Mouse (Mus musculus): ENCODE results near the gene Eci1.
"Not testable (repeated sequence)": the region's sequence is repeated elsewhere in the genome, so short reads cannot be mapped to it uniquely, and the experiment has no call there.

Eci1 gene

GRCm38 (mm10) chr17:24426471-24427169 lies at the start of gene Eci1:
Eci1 (plus strand) TSS chr17:24426641.
- DNase-seq (ENCODE audit: low read depth, low spot score) = peak; percentile 95

GRCm38 (mm10) chr17:24378496-24378895 lies 47.9 kb upstream of the Eci1 start:
- DNase-seq (ENCODE audit: low read depth, low spot score) = no peak

GRCm38 (mm10) chr17:24383789-24384188 lies 42.7 kb upstream of the Eci1 start:
- DNase-seq (ENCODE audit: low read depth, low spot score) = no peak

GRCm38 (mm10) chr17:24388711-24389110 lies 37.7 kb upstream of the Eci1 start:
- no peak for DNase-seq (ENCODE audit: low read depth, low spot score)

DNA sequence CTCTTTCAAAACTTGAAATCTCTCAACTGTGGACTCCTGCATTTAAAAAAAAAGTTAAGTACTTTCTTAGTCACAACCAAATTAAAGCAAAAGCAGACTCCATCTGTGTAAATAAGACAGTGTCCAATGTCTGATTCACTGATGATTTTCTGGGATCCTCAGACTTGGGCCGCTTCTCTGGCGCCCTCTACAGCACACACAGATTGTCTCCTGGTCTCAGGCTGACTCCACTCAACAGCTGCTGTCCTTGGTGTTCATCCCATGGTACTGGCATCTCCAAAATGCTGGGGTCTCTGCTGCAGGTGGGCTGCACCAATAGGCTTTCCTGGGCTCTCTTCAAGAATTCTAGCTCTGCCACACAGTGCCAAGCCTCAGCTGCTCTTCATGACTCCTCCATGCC lies 36.6 kb upstream of the Eci1 start:
- DNase-seq (ENCODE audit: low read depth, low spot score) = peak; percentile 73

DNA sequence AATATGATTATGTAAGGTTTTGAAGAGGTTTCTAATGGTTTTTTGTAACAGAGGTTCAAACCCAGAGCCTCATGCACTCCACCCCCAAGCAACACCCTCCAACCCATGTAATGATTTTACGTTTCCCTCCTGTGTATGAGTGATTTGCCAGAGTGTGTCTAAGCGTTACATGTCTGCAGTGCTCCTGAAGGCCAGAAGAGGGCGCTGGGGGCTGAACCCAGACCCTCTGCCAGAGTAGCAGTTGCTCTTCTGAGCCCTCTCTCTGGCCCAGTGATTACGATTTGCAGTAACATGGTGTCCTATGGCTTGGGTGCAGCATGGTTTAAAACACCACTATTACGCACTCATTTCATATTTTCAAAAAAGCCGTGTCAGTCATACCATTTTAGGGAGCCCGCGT lies 35.3 kb upstream of the Eci1 start:
- peak; percentile 58 for DNase-seq (ENCODE audit: low read depth, low spot score)

GRCm38 (mm10) chr17:24393527-24393926 lies 32.9 kb upstream of the Eci1 start:
- no peak for DNase-seq (ENCODE audit: low read depth, low spot score)

DNA sequence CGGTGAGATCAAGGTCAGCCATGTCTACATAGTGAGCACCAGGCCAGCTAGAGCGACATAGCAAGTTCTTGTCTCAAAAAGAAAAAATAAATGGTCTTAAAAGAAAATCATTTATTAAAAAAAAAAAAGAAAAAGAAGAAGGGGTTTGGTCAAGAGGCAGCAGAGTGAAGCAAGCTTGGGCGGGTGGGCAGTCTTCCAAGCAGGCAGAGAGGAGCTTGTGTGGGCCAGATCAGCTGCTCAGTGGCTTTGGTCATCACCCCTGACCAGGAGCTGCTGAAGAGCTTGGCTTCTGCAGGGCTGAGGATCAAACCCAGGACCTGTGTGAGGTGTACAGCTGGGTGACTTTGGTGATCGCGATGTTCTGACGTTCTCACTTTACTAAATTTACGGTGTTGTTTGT lies 32.0 kb upstream of the Eci1 start:
- no peak for DNase-seq (ENCODE audit: low read depth, low spot score)

DNA sequence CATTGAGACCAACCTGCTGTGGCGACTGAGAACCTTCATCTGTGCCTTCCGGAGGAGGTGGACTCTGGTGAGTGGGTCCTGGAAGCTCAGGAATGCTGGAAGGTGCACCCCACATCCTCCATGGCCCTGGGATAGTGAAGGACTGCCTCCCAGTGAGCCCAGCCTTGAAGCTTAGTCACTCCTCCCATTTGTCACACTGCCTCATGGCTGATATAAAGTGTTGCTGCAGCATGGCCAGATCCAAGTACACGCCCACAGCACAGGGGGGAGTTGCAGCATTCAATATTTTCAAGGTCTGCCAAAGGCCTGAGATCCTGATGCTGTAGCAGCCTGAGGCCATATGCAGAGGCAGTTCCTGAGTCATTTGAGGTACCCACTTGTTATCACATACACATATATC lies 24.1 kb upstream of the Eci1 start:
- no peak for DNase-seq (ENCODE audit: low read depth, low spot score)

- DNase-seq (ENCODE audit: low read depth, low spot score) = no peak
Observed at GRCm38 (mm10) chr17:24407116-24407803, 19.2 kb upstream of the Eci1 start.

DNA sequence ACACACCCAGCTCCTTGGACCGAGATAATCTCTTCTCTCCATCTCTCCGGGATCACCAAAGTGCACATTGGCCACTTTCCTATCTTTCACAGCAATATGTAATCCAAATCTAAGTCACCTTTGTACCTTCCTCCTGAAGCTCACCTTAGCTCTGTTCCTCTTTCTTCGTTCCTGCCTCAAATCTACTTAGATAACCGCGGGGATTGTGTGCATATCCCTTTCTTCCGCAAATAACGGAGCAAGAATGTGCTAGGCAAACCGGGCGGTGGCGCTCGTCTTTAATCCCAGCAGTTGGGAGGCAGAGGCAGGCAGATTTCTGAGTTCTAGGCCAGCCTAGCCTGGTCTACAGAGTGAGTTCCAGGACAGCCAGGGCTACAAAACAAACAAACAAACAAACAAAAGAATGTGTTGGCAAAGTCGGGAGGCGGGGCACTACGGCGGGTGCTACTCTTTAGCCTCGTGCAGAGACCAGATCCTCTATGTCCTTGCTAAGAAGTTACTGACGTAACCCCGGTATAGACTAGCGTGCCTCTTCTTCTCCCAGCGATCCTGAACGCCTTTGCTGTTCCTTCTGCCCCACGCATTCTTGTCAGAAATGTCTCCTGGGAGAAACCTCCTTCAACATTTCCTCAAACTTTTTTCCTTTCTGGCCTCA lies 12.8 kb upstream of the Eci1 start:
- peak; percentile 54 for DNase-seq (ENCODE audit: low read depth, low spot score)

GRCm38 (mm10) chr17:24414230-24414976 lies 12.0 kb upstream of the Eci1 start, which contains the start of gene Rnps1:
Rnps1 (plus strand) TSS chr17:24414565.
- peak; percentile 99 for DNase-seq (ENCODE audit: low read depth, low spot score)

GRCm38 (mm10) chr17:24415011-24415410 lies 11.4 kb upstream of the Eci1 start:
- DNase-seq (ENCODE audit: low read depth, low spot score) = no peak

DNA sequence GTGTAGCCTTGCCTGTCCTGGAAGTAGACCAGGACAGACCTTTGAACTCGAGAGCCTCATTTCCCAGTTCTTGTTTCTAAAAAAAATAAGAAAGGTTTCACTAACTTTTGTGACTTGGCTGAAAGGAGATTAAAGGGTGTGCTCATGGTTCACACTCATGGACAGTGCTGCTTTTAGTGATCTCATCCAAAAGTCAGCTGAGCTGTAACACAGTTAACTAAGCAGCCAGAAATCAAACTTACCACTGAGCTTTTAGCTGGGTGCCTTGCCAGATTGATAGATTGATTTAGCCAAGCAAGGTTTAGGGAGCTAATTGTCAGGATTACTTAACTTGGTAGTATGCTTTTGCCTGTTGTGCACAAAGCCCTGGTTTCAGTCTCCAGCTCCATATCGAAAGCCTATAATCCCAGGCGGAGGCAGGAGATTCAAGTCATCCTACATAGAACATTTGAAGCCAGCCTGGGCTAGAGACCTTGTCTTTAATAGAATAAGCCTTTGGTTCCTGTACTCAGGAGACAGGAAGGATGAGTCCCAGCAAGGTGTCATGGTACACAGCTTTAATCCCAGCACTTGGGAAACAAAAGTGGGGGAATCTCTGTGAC lies 10.3 kb upstream of the Eci1 start:
- no peak for DNase-seq (ENCODE audit: low read depth, low spot score)

DNA sequence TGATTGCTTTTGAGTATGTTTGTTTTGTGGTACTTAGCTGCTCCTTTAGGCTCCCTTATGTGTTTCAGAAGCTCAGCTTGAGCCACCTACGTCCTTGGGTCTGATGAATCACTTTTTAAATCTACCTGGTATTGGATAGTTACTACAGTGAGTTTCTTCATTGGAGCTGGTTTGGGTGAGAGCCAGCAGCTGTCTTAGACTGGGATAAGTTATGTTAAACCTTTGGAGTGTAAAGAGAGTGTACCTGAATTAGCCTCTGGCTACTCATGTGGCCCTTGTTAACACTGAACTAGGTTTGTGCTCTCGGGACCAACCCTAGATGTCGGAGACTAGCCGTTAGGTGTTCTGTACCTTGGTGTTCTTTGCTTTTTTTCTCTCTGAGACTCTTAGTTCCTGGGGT lies 3.3 kb upstream of the Eci1 start:
- DNase-seq (ENCODE audit: low read depth, low spot score) = no peak

DNA sequence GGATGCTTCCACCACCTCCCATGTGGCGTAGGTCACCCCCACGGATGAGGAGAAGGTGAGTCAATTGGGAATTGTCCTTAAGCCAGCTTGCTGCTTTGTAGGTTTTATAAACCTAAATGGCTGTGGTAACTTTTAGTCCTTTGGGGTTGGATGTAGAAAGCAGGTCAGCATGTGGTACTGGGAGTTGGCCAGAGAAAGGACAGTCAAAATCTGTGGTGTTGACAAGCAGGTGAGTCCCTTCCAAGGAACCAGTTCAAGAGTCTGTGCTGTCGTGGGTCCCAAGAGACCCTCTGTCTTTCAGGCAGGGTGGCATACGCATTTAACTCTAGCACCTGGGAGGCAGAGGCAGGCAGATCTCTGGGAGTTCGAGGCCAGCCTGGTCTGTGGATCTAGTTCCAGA lies 2.0 kb upstream of the Eci1 start:
- DNase-seq (ENCODE audit: low read depth, low spot score) = no peak

- not testable (repeated sequence) for DNase-seq (ENCODE audit: low read depth, low spot score)
Observed at GRCm38 (mm10) chr17:24425326-24425725, 1.1 kb upstream of the Eci1 start.

GRCm38 (mm10) chr17:24425905-24426304 lies 536 bp upstream of the Eci1 start:
- DNase-seq (ENCODE audit: low read depth, low spot score) = peak; percentile 23

DNA sequence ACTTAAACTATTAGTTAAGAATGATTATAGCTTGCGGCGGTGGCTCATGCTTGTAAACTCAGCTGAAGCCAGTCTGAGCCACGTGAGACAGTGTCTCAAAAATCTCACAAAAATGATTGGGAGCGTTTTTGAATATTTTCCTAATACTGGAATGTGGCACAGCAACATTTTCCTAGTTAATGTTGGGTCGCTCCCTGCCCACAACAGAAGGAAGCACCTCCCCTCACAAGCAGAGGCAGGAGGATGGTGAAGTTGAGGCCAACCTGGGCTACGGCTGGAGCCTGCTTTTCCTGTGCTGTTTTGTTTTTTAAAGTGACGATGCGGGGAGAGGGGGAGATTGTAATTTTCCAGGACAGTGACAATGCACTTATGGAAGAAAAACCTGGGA lies 723 bp downstream of the Eci1 start:
- peak; percentile 59 for DNase-seq (ENCODE audit: low read depth, low spot score)

- no peak for DNase-seq (ENCODE audit: low read depth, low spot score)
Observed at GRCm38 (mm10) chr17:24429201-24429983, 3.0 kb downstream of the Eci1 start.

DNA sequence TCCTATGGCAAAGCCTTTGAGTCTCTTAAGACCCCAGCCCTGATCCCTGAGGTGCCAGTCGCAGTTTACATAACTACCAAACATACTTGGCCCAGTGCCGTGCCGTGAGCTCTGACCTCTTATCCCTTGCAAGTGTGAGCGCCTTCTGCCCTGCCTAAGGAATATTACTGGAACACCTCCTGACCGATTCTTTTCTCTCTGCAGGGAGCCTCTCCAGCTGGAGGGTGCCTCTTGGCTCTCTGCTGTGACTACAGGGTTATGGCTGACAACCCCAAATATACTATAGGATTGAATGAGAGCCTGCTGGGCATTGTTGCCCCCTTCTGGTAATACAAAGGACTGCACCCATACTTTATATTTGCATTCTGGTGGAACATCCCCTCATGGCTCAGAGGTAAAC lies 10.6 kb downstream of the Eci1 start:
- DNase-seq (ENCODE audit: low read depth, low spot score) = peak; percentile 55
